Mouse (Mus musculus) megakaryocyte, embryonic 14.5 days (primary cell): ENCODE measurements at regions not wholly inside any gene's neighbourhood (a gene's known extent, or its start where the extent isn't known, plus 50 kb on each side); places are given as distances from the start of the nearest gene placed in this dataset.

Source experiments
- FLI1 ChIP-seq: IDR thresholded peaks from 2 replicates; pipeline ENCODE4 v1.6.1; 2012; ENCODE audit warnings: low read length, inconsistent platforms, mixed read lengths
- GATA1 ChIP-seq: IDR thresholded peaks from 3 replicates; pipeline ENCODE4 v1.6.1; 2012; ENCODE audit warnings: mixed read lengths, low read length, inconsistent platforms, borderline replicate concordance

DNA sequence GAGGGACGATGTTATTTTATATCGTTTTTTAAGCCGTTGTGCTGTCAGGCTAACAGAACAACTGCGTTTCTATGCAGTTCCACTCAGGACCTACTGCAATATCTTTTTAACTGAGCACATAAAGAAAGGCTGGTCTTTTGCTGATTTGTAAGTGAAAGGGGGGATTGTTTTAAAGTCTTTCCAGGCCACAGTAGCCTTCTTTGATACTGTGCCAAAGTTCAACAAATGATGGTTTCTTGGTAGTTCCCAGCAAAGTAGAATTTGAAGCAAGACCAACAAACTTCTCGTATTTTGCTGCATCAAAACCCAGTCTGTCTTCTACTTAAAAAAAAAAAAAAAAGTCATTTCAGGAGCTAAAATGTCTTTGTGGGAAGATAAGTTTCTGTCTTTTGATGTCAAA, 263.8 kb downstream of the Gxylt1 start:
- TF ChIP-seq GATA1 (no peak), FLI1 (no peak)
